Mouse (Mus musculus) adrenal gland, adult (tissue): ENCODE measurements at regions not wholly inside any gene's neighbourhood (a gene's known extent, or its start where the extent isn't known, plus 50 kb on each side); places are given as distances from the start of the nearest gene placed in this dataset.
A peak's percentile ranks its signal among the peaks of the same experiment; 100 is the strongest.

ENCODE experiments used
- DNase-seq, 2 experiments: peaks; one replicate each; pipeline ENCODE4 v3.0.0; 2022 to 2023; ENCODE audit warnings: low spot score in 1 of 2; ENCODE audit not compliant: inconsistent age in 2 of 2

- no peak for DNase-seq
Observed at GRCm38 (mm10) chr4:31468306-31468705, 495.6 kb upstream of the Map3k7 start.

DNA sequence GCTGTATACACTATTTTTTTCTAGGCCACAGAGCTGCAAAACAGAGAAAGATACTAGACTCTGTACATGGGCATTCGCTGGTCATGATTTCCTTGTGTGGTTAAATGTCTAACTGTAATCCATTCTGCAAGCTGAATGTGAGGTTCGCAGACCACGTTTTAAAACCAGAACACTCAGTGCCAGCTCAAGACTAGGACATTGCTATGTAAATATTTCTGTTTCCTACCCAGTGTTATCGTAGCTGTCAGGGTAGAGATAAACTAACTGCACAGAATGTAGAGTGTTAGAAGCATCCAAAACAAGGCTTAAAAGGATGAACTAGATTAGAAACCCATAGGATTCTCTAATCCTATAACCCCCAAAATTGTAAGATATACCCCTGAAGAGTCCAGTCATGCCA lies 494.1 kb upstream of the Map3k7 start:
- DNase-seq, result no peak

- no peak for DNase-seq
Observed at GRCm38 (mm10) chr4:31492535-31492934, 471.4 kb upstream of the Map3k7 start.

GRCm38 (mm10) chr4:31493087-31493511 lies 470.8 kb upstream of the Map3k7 start:
- no peak for DNase-seq

GRCm38 (mm10) chr4:31499888-31500287 lies 464.0 kb upstream of the Map3k7 start:
- DNase-seq, result no peak

GRCm38 (mm10) chr4:31500432-31500831 lies 463.5 kb upstream of the Map3k7 start:
- DNase-seq, result no peak

DNA sequence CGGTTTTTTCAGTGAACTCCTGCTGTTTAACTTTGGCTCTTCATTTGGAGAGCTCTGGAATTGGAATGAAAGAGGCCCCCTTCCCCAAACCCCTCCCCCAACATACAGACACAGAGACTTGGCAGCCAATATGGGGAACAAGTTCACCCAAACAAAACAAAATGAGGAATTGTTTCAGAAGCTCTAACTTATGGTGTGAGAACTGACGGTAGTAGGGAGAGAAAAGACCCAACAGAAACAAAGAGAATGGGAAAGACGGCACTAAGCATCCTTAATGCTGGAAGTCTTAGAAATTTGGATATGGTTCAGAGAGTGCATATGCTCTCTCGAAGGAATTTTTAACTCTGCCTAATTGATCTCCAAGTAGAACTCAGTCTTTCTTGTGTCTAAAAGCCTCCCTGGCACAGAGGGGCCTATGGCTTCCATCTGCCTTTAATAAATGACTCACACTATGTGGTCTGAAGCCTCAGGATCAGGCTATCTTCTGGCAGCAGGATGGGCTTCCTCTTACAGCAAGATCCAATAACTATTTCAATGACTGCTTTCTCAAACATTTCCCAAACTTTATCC lies 438.2 kb upstream of the Map3k7 start:
- no peak for DNase-seq

DNA sequence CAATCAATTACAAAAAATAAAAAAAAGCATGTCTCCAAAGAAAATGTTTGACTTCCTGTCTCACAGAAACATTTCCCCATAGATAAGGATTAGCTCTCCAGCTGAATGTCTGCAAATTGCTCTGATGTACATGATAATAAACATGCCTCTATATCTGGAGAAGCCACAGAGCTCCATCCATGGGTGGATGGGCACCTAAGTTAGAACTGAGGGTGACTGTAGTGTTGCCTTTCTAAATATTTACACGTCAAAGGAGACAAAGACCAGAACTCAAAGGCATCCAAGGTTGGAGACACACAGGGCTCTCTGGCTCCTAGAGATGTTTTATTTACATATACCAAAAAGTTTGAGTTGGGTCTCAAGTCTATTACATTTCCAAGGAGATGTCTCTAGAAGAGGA lies 427.1 kb upstream of the Map3k7 start:
- DNase-seq, result no peak

GRCm38 (mm10) chr4:31553780-31554394 lies 410.0 kb upstream of the Map3k7 start:
- no peak for DNase-seq

GRCm38 (mm10) chr4:31555077-31555476 lies 408.8 kb upstream of the Map3k7 start:
- no peak for DNase-seq

DNA sequence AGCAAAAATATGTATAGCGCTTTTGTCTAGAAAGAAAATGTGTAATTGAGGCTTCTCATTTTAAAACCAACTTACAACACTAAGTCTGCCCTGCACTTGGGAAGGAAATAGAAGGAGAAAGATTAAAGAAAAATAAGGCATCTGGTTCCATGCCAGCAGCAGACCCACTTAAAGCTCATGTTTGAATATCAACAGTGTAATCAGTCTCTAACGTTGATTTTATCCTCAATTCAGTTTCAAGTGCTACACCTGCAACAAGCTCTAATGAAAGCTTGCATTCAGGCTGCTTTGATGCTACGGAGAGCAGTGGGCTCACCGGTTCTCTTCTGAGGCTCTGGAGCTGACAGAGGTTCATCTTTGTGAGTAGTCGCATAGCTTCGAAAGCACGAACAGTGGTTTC lies 406.6 kb upstream of the Map3k7 start:
- DNase-seq, result no peak

DNA sequence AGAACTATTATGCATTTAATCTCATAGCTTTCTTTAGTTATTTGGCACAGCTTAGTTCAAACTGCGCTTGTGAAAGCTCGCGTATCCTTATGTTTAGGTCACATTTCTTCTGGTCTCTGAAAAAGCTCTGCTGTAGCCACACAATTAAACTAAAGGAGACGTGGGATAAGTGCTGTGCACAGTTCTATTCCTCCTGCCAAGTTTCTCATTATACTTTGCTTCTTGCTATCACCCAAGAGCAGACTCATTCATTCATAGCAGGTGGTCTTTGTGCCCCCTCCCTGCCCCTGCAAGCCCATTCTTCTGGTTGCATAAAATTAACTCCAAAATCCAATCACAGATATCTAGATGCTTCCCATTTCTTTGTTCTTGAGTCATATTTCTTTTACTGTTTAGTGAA lies 403.6 kb upstream of the Map3k7 start:
- no peak for DNase-seq

- no peak for DNase-seq
Observed at GRCm38 (mm10) chr4:31561183-31561582, 402.7 kb upstream of the Map3k7 start.

GRCm38 (mm10) chr4:31561823-31562222 lies 402.1 kb upstream of the Map3k7 start:
- DNase-seq, result peak in 1 of 2 experiments; percentile 57

- peak in 1 of 2 experiments; percentile 20 for DNase-seq
Observed at GRCm38 (mm10) chr4:31566158-31566557, 397.7 kb upstream of the Map3k7 start.

- DNase-seq, result no peak
Observed at GRCm38 (mm10) chr4:31566834-31567233, 397.1 kb upstream of the Map3k7 start.

- DNase-seq, result no peak
Observed at GRCm38 (mm10) chr4:31569687-31570086, 394.2 kb upstream of the Map3k7 start.

DNA sequence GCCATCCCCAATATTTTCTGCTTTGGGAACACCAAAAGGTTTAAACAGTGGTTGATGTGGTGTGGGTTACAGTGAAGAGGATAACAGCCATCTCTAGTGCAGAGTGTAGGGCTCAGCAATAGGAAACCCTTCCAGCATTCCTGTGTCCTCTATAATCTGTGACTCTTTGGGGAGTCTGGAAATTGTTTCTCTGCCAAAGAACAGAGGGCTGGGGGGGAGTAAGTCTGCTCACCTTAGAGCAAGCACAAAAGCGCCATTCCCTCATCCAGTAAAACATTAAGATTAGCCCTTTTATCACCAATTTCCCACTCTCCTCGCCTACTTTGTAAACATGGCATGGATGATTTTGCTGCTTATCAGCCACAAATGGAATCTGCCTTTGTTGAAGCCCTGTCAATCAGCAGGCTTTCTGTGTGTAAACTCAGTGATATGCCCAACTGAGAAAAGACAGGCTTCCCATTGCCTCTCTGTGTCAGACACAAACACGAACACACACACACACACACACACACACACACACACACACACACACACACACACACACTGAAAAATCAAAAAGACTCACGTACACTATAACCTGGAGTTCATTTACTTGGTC lies 386.8 kb upstream of the Map3k7 start:
- no peak for DNase-seq

- DNase-seq, result no peak
Observed at GRCm38 (mm10) chr4:31583495-31583894, 380.4 kb upstream of the Map3k7 start.

GRCm38 (mm10) chr4:31584171-31584570 lies 379.7 kb upstream of the Map3k7 start:
- no peak for DNase-seq

DNA sequence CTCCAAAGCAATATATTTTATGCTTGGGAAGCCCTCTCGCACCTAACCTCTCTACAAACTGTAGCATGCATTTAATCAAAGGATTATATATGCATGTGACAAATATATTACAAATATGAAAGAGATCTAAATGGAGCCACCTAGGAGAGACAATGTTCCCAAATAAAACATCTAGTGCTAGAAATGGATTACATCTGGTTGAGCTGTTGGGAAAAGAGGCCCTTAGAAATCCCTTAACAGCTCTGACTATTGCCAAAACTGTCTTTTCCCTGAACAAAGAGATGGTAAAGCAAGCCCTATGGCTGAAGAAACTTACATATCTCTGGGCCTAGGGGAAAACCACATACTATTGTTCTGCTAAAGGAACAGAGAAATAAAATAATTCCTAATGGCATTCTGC lies 369.8 kb upstream of the Map3k7 start:
- no peak for DNase-seq

- no peak for DNase-seq
Observed at GRCm38 (mm10) chr4:31601536-31601935, 362.4 kb upstream of the Map3k7 start.

DNA sequence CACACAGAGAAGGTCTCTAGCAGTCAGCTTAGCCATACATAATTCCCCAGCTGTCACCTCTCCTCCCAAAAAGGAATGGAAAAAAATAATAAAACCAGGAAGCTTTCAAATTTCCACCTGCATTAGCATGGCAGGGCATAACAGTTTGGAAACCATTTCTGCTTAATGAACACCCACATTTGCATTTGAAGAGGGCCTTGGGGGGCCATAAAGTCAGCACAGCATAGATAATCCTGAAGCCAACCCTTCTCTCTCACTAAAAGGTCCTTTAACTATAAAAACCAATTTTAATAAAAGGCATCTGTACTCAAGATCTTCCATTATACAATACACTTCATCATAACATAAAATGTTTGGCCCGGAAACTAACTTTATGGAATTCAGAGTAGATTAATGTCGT lies 360.1 kb upstream of the Map3k7 start:
- DNase-seq, result no peak
